In genomic region chr19:50678946-50679345, GRCm38 (mm10) we compare ENCODE assay signal across 8 mouse cellular contexts. TPM values are rescaled to one million over a fixed set of nuclear protein-coding genes. Genes with fewer than 3 reads are reported as not detected.
DNase-seq lines count a peak whose midpoint lies in the region; ATAC-seq and TF ChIP-seq lines count a peak whose summit lies in the region.

No protein-coding gene starts in this region.

- 0% methylated on average over 2 of the region's 2 CpGs for WGBS in forebrain, embryonic 11.5 days
- WGBS in intestine, postnatal 0 days: 0% methylated on average over 2 of the region's 2 CpGs
- 0% methylated on average over 2 of the region's 2 CpGs for WGBS in neural tube, embryonic 13.5 days

- peak overlapping the region; percentile 81 for H3K4me2 ChIP-seq in forebrain, embryonic 11.5 days (ENCODE audit: low read depth, low read length, severe bottlenecking)
- peak overlapping the region; percentile 83 for H3K4me2 ChIP-seq in intestine, postnatal 0 days (replicated peaks; ENCODE audit: low read depth)
- peak overlapping the region; percentile 99 for H3K4me2 ChIP-seq in neural tube, embryonic 13.5 days

- H3K9ac ChIP-seq in forebrain, embryonic 11.5 days (ENCODE audit: low read length): peak overlapping the region; percentile 68
- H3K9ac ChIP-seq in intestine, postnatal 0 days (ENCODE audit: low read depth, low read length): no peak overlapping the region
- peak overlapping the region; percentile 82 for H3K9ac ChIP-seq in neural tube, embryonic 13.5 days

- H3K27me3 ChIP-seq in forebrain, embryonic 11.5 days (ENCODE audit: control insufficient read depth, insufficient read depth, low read length): no peaks in the 10 kb centered on the region
- peaks cover 22% of the 10 kb centered on the region for H3K27me3 ChIP-seq in intestine, postnatal 0 days (replicated peaks; ENCODE audit: control insufficient read depth, insufficient read depth, low read length)
- H3K27me3 ChIP-seq in neural tube, embryonic 13.5 days: peaks cover 17% of the 10 kb centered on the region

- DNase-seq in layer of hippocampus, adult 2 months (ENCODE audit: low spot score in 2 of 2): no peak
- DNase-seq in layer of hippocampus, adult 8-10 months (ENCODE audit: low spot score in 2 of 2): no peak
- DNase-seq in forebrain, embryonic 11.5 days (ENCODE audit: low spot score): no peak
- DNase-seq in frontal cortex, postnatal 25 days (ENCODE audit: low spot score in 2 of 2): no peak
- no peak for DNase-seq in urinary bladder, adult 2 months (ENCODE audit: low spot score)
- DNase-seq in c-Kit-positive CD71-positive TER-119-positive erythroid progenitor cells, embryonic 14.5 days (ENCODE audit: low spot score): no peak

- H3K4me1 ChIP-seq in forebrain, embryonic 11.5 days (replicated peaks; ENCODE audit: control insufficient read depth, insufficient read depth, low read length): peaks cover 4% of the 10 kb centered on the region; the same call in 1 of the 2 replicates
- H3K4me1 ChIP-seq in intestine, postnatal 0 days (replicated peaks; ENCODE audit: control insufficient read depth, insufficient read depth, low read length): no peaks in the 10 kb centered on the region
- H3K4me1 ChIP-seq in neural tube, embryonic 13.5 days (replicated peaks): peaks cover 26% of the 10 kb centered on the region; the same call in 1 of the 2 replicates

- no peaks in the 10 kb centered on the region for H3K36me3 ChIP-seq in forebrain, embryonic 11.5 days (ENCODE audit: control insufficient read depth, insufficient read depth, low read length)
- no peaks in the 10 kb centered on the region for H3K36me3 ChIP-seq in intestine, postnatal 0 days (ENCODE audit: control insufficient read depth, insufficient read depth)
- no peaks in the 10 kb centered on the region for H3K36me3 ChIP-seq in neural tube, embryonic 13.5 days

- peak overlapping the region; percentile 69 for H3K4me3 ChIP-seq in layer of hippocampus, adult 2 months
- H3K4me3 ChIP-seq in forebrain, embryonic 11.5 days (ENCODE audit: low read depth, low read length): peak overlapping the region; percentile 72
- peak overlapping the region; percentile 52 for H3K4me3 ChIP-seq in intestine, postnatal 0 days (ENCODE audit: low read depth, low read length)
- H3K4me3 ChIP-seq in neural tube, embryonic 13.5 days: peak overlapping the region; percentile 87

- H3K9me3 ChIP-seq in forebrain, embryonic 11.5 days (ENCODE audit: control insufficient read depth, low read length): no peaks in the 10 kb centered on the region
- no peaks in the 10 kb centered on the region for H3K9me3 ChIP-seq in intestine, postnatal 0 days (ENCODE audit: control insufficient read depth)
- no peaks in the 10 kb centered on the region for H3K9me3 ChIP-seq in neural tube, embryonic 13.5 days

- no peak for TF ChIP-seq CTCF in layer of hippocampus, adult 2 months (conservative IDR thresholded peaks at IDR 0.05)
- TF ChIP-seq CTCF in intestine, postnatal 0 days (IDR thresholded peaks at IDR 0.05; ENCODE audit: low read depth): no peak

- H3K27ac ChIP-seq in layer of hippocampus, adult 2 months: peak overlapping the region; percentile 85
- H3K27ac ChIP-seq in forebrain, embryonic 11.5 days (ENCODE audit: low read depth, low read length): no peak overlapping the region
- no peak overlapping the region for H3K27ac ChIP-seq in intestine, postnatal 0 days (ENCODE audit: low read depth, low read length)
- H3K27ac ChIP-seq in neural tube, embryonic 13.5 days (replicated peaks): peak overlapping the region; percentile 77

- peak; percentile 26 for ATAC-seq in forebrain, embryonic 11.5 days (replicated peaks; ENCODE audit: low FRiP score)
- no peak for ATAC-seq in intestine, postnatal 0 days
- ATAC-seq in neural tube, embryonic 13.5 days (ENCODE audit: low read depth): peak; percentile 59

RNA-seq across cellular contexts. Expression of gene Sorcs1, which starts 0.5 kb away (rescaled TPM):
- total RNA-seq in layer of hippocampus, adult 2 months (2021): 1 to 10 TPM; 9.4 to 9.5 TPM
- total RNA-seq in layer of hippocampus, adult 8-10 months (2022): 10 to 100 TPM; 10.1 to 13.3 (median 11.3) TPM
- 3.8 and 5.1 TPM in 2 replicates for polyA plus RNA-seq in forebrain, embryonic 11.5 days (2014; fragmentation: Nextera tagmentation; extraction: Ambion mirVana)
- polyA plus RNA-seq in intestine, postnatal 0 days (2015; fragmentation: Nextera tagmentation; extraction: Ambion mirVana): 0.68 and 0.87 TPM in 2 replicates
- polyA plus RNA-seq in neural tube, embryonic 13.5 days (2015; fragmentation: Nextera tagmentation; extraction: Ambion mirVana): 11.3 and 11.9 TPM in 2 replicates
- polyA plus RNA-seq in urinary bladder, adult 2 months (2012; rRNA removed): 2.0 and 2.3 TPM in 2 replicates

Comparison
In these comparisons a context has a peak if more than half of its experiments do, and no peak if none do; other contexts are left out.
1. H3K27ac ChIP-seq: peak in layer of hippocampus, adult 2 months (single experiment) and neural tube, embryonic 13.5 days (single experiment); none in forebrain, embryonic 11.5 days (single experiment) and intestine, postnatal 0 days (single experiment).
2. Peak in every context shown above with its lines, with median percentiles within 50 percentile points of each other: H3K4me3 ChIP-seq and H3K4me2 ChIP-seq.